Mouse (Mus musculus) C2C12 (cell line): Measurements from ENCODE around the gene Socs2. TPM values are rescaled to one million over a fixed set of nuclear protein-coding genes. Genes with fewer than 3 reads are reported as not detected.

Experiments
- H3K27me3 ChIP-seq: one replicate; pipeline ENCODE4 v1.6.1; 2011; ENCODE audit not compliant: control insufficient read depth, insufficient read depth, insufficient read length
- H3K36me3 ChIP-seq: one replicate; pipeline ENCODE4 v1.6.1; 2011; ENCODE audit not compliant: control insufficient read depth, insufficient read depth
- H3K4me3 ChIP-seq: one replicate; pipeline ENCODE4 v1.5.1; 2011; ENCODE audit warnings: mild to moderate bottlenecking, control low read depth; ENCODE audit not compliant: poor library complexity, insufficient read depth, severe bottlenecking
- H3K79me2 ChIP-seq: one replicate; pipeline ENCODE4 v1.6.1; 2011; ENCODE audit not compliant: control insufficient read depth, insufficient read depth
- H3K79me3 ChIP-seq: one replicate; pipeline ENCODE4 v1.6.1; 2011; ENCODE audit warnings: low read depth, control low read depth
- H3ac ChIP-seq: one replicate; pipeline ENCODE3; 2011; ENCODE audit warnings: low read depth; ENCODE audit not compliant: control insufficient read depth, insufficient read length
- CEBPB ChIP-seq: IDR thresholded peaks from one replicate; pipeline ENCODE4 v1.6.1; 2011; ENCODE audit warnings: low read depth, mild to moderate bottlenecking, control low read depth, moderate library complexity
- CTCF ChIP-seq: IDR thresholded peaks from one replicate; pipeline ENCODE4 v1.5.1; 2011; ENCODE audit not compliant: control insufficient read depth, insufficient read depth, insufficient read length
- FOSL1 ChIP-seq: IDR thresholded peaks from one replicate; pipeline ENCODE4 v1.8.0; 2011; ENCODE audit warnings: mild to moderate bottlenecking, low read length; ENCODE audit not compliant: poor library complexity, insufficient read depth, severe bottlenecking
- MAX ChIP-seq: IDR thresholded peaks from one replicate; pipeline ENCODE4 v1.6.1; 2011; ENCODE audit warnings: mild to moderate bottlenecking, control low read depth
- MYOD1 ChIP-seq: IDR thresholded peaks from one replicate; pipeline ENCODE4 v1.6.1; 2011; ENCODE audit warnings: low read depth; ENCODE audit not compliant: control insufficient read depth, insufficient read length
- MYOG ChIP-seq: IDR thresholded peaks from one replicate; pipeline ENCODE4 v1.6.1; 2011; ENCODE audit not compliant: control insufficient read depth, insufficient read length; ENCODE audit errors: extremely low read depth
- USF1 ChIP-seq: IDR thresholded peaks from one replicate; pipeline ENCODE4 v1.6.1; 2011; ENCODE audit warnings: low read depth, mild to moderate bottlenecking, control low read depth, moderate library complexity
- polyA plus RNA-seq: library from polyadenylated mRNA; unstranded; fragments of >200 nt; fragmentation: generic; extraction: Trizol; gene quantifications from one replicate; pipeline ENCODE4 v1.2.1, GENCODE M21; 2012; ENCODE audit warnings: missing spikeins

Socs2 gene
- polyA plus RNA-seq, 1 experiment: 21.6 TPM

- no peaks in the 10 kb centered on the region for H3K27me3 ChIP-seq
- peaks cover 1% of the 10 kb centered on the region for H3K79me3 ChIP-seq
- TF ChIP-seq FOSL1 (no peak), CTCF (no peak), MYOD1 (no peak)
- no peaks in the 10 kb centered on the region for H3K79me2 ChIP-seq
- H3ac ChIP-seq: peak overlapping the region; percentile 25
- no peaks in the 10 kb centered on the region for H3K36me3 ChIP-seq
- peak overlapping the region; percentile 37 for H3K4me3 ChIP-seq
Measured at GRCm38 (mm10) chr10:95414316-95415158, 2.4 kb downstream of the Socs2 start.

GRCm38 (mm10) chr10:95411139-95411538, 5.8 kb downstream of the Socs2 start:
- no peaks in the 10 kb centered on the region for H3K79me2 ChIP-seq
- no peaks in the 10 kb centered on the region for H3K27me3 ChIP-seq
- H3ac ChIP-seq: no peak overlapping the region
- peaks cover 1% of the 10 kb centered on the region for H3K79me3 ChIP-seq
- TF ChIP-seq USF1 (no peak), MYOD1 (no peak), MAX (no peak), FOSL1 (no peak), CTCF (no peak), MYOG (no peak), CEBPB (no peak)
- no peak overlapping the region for H3K4me3 ChIP-seq
- no peaks in the 10 kb centered on the region for H3K36me3 ChIP-seq

- TF ChIP-seq FOSL1: no peak
- TF ChIP-seq MYOD1: no peak
- TF ChIP-seq MYOG: no peak
- no peak for TF ChIP-seq CEBPB
- TF ChIP-seq CTCF: no peak
- no peak for TF ChIP-seq USF1
- no peak for TF ChIP-seq MAX
- no peaks in the 10 kb centered on the region for H3K79me2 ChIP-seq
- peaks cover 1% of the 10 kb centered on the region for H3K79me3 ChIP-seq
- H3ac ChIP-seq: no peak overlapping the region
- no peaks in the 10 kb centered on the region for H3K36me3 ChIP-seq
- no peak overlapping the region for H3K4me3 ChIP-seq
- H3K27me3 ChIP-seq: no peaks in the 10 kb centered on the region
Measured at GRCm38 (mm10) chr10:95410709-95411108, 6.3 kb downstream of the Socs2 start.

- TF ChIP-seq USF1 (no peak), FOSL1 (no peak), MYOG (no peak), MYOD1 (no peak), CTCF (no peak), CEBPB (no peak), MAX (no peak)
- no peak overlapping the region for H3K4me3 ChIP-seq
- H3K79me3 ChIP-seq: peaks cover 1% of the 10 kb centered on the region
- H3K36me3 ChIP-seq: no peaks in the 10 kb centered on the region
- H3ac ChIP-seq: no peak overlapping the region
- no peaks in the 10 kb centered on the region for H3K79me2 ChIP-seq
- no peaks in the 10 kb centered on the region for H3K27me3 ChIP-seq
Measured at GRCm38 (mm10) chr10:95410209-95410608, 6.8 kb downstream of the Socs2 start.

- H3K27me3 ChIP-seq: no peaks in the 10 kb centered on the region
- peak overlapping the region; percentile 4 for H3ac ChIP-seq
- H3K36me3 ChIP-seq: no peaks in the 10 kb centered on the region
- H3K79me2 ChIP-seq: no peaks in the 10 kb centered on the region
- TF ChIP-seq CEBPB (no peak), MYOD1 (peak; percentile 68)
- H3K79me3 ChIP-seq: peaks cover 1% of the 10 kb centered on the region
- H3K4me3 ChIP-seq: no peak overlapping the region
Measured at GRCm38 (mm10) chr10:95409149-95409548, 7.8 kb downstream of the Socs2 start.

GRCm38 (mm10) chr10:95408487-95408886, 8.5 kb downstream of the Socs2 start:
- Histone ChIP-seq H3K4me3 (no peak overlapping the region), H3ac (no peak overlapping the region), H3K79me2 (no peaks in the 10 kb centered on the region), H3K36me3 (no peaks in the 10 kb centered on the region), H3K27me3 (no peaks in the 10 kb centered on the region), H3K79me3 (no peaks in the 10 kb centered on the region)
- TF ChIP-seq CTCF (no peak), MYOD1 (no peak), FOSL1 (no peak)
